Mouse (Mus musculus) spleen, adult 2 months (tissue): Measurements from ENCODE around the gene Ccser1.

Source experiments
- CTCF ChIP-seq: fragments of 200-500 bp; IDR thresholded peaks from 2 replicates; pipeline ENCODE4 v1.5.1; 2011; ENCODE audit warnings: mild to moderate bottlenecking, inconsistent platforms; ENCODE audit not compliant: insufficient read depth, insufficient read length, insufficient replicate concordance; ENCODE audit errors: extremely low read depth
- POLR2A ChIP-seq: fragments of 200-500 bp; IDR thresholded peaks from 2 replicates; pipeline ENCODE4 v1.6.1; 2011; ENCODE audit warnings: low read depth, low read length, inconsistent platforms

- no peak for TF ChIP-seq POLR2A
- TF ChIP-seq CTCF, result no peak
Measured at GRCm38 (mm10) chr6:61430881-61431725, 251.0 kb downstream of the Ccser1 start.
